Mouse (Mus musculus) v-Abl transformed pro-B cells (cell line): ENCODE data around the gene C130050O18Rik.
"Not testable (repeated sequence)": the region's sequence is repeated elsewhere in the genome, so short reads cannot be mapped to it uniquely, and the experiment has no call there.

Experiments used
- in situ Hi-C, 2 experiments: fragments of 400-800 bp; cut with MboI; formaldehyde crosslinking; loops; one replicate each; pipeline ENCODE4 v1.15.1; 2025; ENCODE audit not compliant: unreplicated experiment in 2 of 2

Gene C130050O18Rik

DNA sequence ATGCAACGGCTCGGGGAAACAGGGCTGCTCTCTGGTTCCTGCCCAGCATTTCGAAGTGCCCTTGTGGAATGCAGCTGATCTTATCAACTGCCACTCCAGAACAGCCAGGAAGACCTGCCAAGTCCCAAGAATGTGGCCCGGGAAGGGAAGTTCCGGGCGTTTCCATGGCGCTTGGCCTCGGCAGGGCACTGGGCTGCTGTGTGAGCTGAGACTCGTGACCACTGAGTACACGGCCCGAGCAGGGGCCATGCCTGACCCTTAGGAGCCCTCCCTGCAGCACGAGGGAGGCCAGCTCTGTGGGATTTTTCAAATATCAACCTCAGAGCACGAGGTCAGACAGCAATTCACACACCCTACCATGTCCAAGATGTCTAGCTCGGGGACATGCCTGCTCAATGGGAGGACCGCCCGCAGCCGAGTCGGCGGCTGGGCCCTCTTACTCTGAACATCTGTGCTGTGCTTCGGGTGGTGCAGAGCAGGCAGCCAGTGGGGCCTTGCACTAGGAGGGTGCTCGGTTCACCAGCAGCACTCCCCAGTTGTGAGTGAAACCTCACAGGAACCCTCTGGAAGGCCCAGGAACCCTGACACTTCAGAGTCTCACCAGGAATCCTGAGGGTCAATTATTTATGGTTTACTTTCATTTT, 26.0 kb upstream of the C130050O18Rik start:
- in situ Hi-C loops: no loop called here

DNA sequence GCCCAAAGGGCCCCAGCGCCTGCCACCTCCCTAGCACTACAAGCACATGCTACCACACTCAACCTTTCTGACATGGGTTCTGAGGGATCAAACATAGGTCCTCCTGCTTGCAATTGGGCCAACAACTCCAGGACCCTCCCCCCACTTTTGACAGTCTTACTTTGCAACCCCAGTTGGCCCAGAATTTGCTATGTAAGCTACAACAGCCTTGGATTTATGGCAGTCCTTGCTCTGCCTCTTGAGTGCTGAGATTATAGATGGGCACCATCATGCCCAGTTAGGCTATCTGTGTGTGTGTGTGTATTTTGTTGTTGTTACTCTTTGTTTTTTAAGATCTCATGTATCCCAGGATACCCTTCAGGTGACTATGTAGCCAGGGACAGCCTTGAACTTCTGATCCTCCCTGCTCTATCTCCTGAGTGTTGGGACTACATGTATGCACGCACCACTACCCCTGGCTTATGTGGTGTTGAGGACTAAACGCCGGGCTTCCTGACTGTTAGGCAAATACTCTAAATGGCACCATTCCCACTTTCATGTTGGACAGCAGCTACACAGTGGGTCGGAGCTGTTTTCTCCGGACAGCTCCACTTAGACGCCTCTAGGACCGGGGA, 25.2 kb upstream of the C130050O18Rik start:
- in situ Hi-C loops: loop anchor here in 1 of 2 experiments (5.0 kb wide), 1 partner anchor 67 kb away; no protein-coding TSS in a partner anchor

DNA sequence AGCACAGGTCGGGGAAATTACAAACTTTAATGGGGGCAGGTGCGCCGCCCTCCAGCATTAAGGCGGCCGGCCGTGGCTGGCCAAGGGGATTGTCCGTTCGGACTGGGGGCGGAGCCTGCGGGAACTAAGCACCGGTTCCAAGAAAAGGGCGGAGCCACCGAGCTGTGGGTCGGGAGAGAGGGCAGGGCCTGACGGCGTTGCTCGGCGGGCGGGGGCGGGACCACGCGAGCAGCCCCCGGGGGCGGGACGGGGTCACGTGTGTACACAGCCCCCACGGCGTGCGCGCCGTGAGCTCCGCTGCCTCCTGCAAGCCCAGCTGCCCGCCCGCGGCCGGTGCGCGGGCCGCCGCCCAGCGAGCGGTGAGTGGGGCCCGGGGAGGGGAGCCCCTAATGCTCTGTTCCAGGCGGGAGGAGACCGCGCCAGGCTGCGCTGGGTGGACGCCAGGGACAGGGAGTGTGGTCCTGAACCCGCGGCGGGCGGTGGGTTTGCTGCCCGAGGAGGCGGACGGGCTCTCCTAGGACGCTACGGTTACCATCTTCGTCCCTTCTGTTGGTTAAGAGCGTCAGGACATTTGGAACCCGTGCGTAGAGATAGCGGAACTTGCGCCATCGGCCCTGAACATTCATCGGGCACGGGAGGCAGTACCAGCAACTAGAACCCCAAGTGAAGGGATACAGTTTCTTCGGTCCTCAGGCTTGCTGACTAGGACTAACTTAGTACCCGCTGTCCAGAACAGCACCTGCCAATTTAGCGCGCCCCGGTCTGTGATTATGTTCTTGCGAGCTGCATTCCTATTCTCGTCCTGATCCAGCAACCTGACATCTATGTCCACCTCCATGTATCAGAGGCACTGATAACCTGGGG, 24.5 kb upstream of the C130050O18Rik start:
- in situ Hi-C loops: loop anchor here in 1 of 2 experiments (5.0 kb wide), 1 partner anchor 67 kb away; no protein-coding TSS in a partner anchor

DNA sequence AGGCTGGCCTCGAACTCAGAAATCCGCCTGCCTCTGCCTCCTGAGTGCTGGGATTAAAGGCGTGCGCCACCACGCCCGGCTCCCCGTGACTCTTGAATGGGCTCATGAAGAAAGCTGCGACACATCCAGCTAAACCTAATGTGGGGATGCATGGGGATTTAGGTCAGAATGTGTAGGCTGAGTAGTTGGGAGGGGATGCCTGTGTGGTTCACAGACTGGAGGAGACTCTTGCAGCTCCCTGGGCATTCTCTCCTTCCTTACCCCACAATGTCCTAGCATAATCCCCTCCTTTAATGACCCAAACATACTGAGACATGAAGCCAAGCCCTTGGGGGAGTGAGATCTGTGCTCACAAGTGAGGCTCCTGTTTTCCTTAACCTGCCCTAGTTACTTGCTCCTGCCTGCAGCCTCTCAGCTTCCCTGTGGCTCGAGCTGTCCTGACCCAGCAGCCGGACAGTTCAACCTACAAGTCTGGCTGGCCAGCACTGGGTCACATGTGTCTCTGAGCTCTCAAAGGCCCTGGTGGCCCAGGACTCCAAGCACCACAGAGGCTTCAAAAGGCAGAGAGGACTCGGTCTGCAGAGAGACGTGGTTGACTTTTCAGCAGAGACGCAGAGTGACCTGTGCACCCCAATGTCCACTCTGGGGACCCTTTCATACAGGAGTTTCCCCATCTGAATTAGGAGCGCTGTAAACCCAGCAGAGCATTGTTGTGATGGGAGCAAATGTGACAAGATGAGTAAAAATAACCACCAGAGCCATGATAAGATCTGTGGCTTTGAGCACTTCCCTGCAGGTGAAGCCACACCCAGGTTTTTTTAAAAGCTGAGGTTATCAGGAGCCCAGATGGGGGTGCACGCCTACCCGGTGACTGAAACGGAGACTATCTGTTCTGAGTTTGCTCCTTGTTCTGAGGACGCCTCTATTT, 23.2 kb upstream of the C130050O18Rik start:
- in situ Hi-C loops: loop anchor here in 1 of 2 experiments (5.0 kb wide), 1 partner anchor 65 kb away; no protein-coding TSS in a partner anchor

DNA sequence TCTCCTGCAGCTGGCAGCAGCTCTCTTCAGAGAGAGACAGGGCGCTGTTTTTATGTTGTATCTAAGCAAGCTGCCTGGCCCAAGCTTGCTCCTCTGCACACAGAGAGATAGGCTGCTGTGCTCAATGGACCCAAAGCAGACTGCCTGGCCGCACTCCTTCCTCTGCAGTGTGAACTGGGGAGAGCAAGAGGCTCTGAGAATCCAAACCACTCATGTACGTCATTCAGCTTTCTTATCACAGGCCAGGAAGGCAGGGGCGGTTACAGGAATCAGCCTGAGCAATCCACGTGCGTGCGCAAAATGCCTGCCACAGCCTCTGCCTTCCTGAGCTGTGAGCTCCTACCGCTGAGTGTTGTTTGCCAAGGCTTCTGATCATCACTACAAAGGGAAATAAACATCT, 22.3 kb upstream of the C130050O18Rik start:
- in situ Hi-C loops: loop anchor here in 1 of 2 experiments (5.0 kb wide), 1 partner anchor 65 kb away; no protein-coding TSS in a partner anchor

DNA sequence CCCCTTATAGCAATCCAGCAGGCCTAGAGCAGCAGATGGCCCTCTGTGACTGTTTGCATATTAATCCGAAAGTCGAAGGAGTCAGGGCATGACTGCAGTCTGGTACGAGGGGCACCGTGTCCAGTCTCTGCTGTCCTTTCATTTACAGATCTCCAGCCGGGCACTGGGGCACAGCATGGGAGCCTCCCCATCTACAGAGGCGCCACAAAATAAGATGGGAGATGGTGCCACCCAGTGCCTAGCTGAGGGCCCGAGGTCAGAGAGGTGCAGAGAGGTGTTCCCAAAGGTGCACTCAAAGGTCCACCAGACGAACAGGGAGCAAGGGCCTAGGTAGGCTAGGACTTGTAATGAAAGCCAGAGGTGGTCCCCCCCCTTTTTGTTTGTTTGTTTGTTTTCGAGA, 21.8 kb upstream of the C130050O18Rik start:
- in situ Hi-C loops: loop anchor here in 1 of 2 experiments (5.0 kb wide), 1 partner anchor 64 kb away; no protein-coding TSS in a partner anchor

DNA sequence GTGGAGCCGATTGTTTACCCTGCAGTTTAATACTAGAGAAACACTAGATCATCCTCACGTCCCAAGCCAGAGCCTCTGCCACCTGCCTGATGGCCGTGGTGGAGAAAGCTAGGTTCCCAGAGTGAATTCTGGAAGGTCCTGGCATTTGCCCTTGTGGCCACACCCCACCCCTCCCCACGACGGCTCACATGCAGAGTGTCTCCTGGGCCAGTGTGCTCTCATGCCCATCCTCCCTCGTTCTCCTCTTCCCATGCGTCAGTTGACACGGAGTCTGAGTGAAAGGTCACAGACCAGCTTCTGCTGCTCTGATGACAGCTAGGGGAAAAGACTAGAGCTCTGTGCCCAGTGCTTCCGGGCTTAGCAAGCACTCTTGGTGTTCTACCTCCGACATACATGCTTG, 20.5 kb upstream of the C130050O18Rik start:
- in situ Hi-C loops: loop anchor here in 1 of 2 experiments (5.0 kb wide), 1 partner anchor 63 kb away; no protein-coding TSS in a partner anchor

DNA sequence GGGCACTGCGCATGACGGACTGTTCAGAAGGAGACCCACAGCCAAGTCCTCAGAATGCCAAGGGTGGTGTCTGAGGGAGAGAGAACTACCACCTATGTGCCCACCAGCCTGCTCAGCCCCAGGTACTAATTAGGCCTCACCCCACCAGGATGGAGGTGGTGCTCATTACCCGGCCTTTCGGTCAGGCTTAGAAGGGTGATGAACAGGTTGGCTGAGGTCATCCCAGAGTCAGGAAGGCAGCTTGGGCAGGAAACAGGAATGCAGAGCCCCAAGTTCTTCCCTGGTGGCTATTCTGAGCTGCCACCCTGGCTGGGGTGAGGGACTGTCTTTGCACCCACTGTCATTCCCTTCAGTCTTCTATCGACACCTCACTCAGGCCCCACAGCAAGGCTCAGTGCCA, 19.0 kb upstream of the C130050O18Rik start:
- in situ Hi-C loops: no loop called here

DNA sequence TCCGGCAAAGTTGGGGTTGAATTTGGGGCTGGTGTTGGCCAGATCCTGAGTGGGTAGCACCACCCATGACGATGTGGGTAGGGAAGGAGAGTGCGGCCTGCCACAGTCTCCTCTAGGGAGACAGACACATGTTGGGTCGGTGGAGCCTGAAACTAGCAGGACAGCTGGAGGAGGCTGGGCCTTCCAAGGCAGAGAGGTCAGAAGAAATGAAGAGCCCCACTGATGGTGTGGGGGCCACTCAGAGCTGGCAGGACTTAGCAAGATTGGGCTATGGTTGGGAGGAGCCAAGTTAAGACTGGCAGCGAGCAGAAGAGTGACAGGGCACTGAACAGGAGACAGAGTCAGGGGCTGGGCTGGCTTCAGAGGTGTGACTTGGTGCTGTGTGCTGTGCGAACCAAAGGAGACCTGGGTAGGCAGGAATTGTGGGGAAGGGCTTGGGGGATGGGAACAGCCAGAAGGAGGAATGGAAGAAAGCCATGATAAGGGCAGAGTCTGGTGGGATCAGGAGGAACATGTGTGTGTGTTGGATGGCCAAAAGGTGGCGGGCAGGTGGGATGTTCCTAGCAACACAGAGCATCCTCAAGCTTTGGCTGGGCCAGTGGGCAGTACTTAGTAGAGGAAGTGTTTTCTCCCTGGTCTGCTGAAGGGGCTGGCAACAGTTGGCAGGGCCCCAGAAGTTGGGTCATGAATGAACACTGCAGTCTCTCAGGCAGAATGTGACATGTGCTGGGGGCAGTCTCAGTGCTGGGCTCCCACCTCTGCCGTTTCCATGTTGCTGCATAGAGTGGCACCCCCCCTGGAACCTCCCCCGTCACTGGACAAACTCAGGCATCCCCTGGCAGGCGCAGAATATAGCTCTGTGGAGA, 17.5 kb upstream of the C130050O18Rik start:
- in situ Hi-C loops: no loop called here

DNA sequence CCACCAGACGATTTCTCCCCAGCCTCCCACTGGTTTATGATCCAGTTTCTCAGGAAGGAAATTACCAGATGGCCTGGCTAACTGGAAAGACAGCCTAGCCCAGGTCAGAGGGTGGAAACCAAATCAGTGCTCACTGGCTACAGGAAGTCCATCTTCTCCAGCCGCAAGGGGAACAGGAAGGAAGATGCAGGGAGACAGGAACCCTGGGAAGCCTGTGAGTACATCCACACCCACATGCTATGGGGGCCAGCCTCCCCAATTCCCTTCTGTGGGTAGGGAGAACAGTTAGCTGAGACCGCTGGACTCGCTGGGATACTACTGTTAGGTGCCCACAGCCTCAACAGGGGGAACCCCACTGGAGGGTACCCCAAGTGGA, 16.9 kb upstream of the C130050O18Rik start:
- in situ Hi-C loops: no loop called here

DNA sequence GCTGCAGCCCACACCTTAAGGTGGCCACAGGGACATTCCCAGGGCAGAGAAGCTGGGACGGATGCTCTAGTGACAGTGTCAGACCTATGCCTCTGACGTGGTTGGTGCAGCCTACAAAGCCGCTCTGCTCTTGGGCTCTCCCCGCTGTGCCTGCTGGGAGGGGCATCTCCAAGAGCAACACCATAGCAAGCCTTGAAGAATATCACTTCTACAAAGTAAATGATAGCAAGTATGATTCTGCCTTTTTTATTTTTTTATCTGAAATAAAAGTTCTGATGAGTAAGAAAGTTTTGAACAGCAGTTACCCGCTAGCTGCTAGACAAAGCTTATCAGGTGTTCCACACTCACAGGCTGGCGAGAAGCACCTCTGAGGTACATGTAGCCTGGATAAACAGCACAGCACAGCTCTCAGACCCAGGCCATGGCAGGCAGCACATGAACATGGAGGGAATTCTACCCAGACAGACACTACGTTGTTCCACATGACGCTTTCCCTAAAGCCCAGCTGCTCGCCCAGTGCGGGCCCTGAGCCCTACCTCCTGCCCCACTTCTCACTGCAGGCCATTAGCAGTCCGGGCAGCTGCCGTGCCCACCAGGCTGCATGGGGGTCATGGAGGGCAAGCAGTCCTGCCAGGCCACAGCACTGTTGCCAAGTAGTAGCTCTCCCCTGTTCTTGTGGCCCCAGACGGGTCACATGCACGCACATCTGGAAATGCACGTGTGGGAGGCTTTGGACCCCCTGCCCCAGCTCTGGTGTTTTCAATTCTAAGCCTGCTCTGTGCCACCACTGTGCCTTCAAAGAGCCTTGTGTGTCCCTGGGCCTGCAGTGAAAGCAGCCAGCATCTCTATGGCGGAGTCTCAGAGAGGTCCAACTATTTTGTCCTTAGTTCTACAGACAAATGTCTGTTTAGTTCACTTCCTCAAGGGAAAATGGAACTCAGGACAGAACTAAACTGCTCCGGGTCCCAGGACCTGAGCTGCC, 16.1 kb upstream of the C130050O18Rik start:
- in situ Hi-C loops: no loop called here

DNA sequence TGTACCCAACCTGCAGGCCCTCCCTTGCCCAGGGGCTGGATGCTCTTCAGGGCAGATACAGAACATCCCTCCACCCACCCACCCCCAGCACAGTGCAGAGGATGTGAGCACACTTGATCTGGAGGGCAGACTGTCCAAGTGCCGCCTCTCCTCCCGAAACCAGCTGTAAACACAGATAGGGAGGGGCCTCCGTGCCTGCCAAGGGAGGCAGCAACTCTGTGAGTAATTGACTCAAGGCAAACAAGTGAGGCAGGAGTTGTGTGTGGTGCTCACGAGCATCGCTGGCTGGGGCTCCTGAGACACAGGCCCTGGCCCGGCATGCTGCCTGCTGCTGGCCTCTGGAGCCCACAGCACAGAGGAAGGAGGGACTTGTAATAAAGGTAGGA, 15.4 kb upstream of the C130050O18Rik start:
- in situ Hi-C loops: no loop called here

DNA sequence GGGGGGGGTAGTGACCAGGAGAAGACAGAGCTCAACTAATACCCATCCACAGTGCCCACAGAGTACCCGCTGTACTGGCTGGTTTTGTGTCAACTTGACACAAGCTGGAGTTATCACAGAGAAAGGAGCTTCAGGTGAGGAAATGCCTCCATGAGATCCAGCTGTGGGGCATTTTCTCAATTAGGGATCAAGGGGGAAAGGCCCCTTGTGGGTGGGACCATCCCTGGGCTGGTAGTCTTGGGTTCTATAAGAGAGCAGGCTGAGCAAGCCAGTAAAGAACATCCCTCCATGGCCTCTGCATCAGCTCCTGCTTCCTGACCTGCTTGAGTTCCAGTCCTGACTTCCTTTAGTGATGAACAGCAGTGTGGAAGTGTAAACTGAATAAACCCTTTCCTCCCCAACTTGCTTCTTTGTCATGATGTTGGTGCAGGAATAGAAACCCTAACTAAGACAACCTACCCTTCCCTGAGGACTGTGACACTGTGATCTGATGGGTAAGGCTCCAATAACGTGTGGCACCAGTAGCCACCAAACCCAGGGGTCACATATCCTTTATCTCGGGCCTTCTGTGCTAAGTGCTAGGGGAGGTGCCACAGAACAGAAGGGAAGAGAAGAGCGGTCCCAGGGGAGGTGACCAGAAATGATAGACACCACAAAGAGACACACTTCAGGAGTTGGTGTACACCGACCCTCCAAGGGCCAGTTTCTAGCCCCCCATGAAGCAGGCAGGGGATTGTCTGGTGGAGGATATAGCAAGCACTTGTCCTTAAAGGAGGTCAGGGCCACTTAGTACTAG, 14.6 kb upstream of the C130050O18Rik start:
- in situ Hi-C loops: not testable (repeated sequence)

DNA sequence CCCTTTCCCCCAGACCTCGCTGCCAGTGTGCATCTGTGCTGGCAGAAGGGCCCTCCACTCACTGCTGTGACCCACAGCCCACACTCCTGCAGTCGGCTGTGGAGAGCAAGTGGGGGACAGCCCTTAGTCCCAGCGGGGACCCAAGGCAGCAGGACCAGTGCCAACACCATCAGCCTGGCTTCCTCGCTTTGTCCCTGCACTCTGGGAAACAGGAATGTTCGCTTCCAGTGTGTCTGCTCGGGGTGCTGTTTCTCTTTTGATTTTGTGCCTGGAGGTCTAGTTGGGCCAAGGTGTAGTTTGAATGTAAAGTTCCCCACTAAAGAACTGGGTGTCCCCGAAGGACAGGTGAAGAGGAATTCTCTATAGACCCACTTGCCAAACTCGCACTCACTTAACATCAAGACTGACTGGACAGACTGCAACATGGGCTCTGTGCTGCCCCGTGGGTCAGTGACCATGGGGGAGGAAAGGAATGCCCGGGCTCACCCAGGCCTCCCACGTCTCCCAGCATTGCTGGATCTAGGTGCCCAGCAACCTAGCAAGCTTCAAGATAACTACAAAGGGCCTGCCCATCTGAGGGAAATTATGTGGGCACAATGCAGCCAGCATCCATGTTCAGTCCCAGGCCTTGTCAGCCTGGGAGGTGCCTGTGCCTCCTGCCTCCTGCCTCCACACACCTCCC, 13.6 kb upstream of the C130050O18Rik start:
- in situ Hi-C loops: no loop called here

DNA sequence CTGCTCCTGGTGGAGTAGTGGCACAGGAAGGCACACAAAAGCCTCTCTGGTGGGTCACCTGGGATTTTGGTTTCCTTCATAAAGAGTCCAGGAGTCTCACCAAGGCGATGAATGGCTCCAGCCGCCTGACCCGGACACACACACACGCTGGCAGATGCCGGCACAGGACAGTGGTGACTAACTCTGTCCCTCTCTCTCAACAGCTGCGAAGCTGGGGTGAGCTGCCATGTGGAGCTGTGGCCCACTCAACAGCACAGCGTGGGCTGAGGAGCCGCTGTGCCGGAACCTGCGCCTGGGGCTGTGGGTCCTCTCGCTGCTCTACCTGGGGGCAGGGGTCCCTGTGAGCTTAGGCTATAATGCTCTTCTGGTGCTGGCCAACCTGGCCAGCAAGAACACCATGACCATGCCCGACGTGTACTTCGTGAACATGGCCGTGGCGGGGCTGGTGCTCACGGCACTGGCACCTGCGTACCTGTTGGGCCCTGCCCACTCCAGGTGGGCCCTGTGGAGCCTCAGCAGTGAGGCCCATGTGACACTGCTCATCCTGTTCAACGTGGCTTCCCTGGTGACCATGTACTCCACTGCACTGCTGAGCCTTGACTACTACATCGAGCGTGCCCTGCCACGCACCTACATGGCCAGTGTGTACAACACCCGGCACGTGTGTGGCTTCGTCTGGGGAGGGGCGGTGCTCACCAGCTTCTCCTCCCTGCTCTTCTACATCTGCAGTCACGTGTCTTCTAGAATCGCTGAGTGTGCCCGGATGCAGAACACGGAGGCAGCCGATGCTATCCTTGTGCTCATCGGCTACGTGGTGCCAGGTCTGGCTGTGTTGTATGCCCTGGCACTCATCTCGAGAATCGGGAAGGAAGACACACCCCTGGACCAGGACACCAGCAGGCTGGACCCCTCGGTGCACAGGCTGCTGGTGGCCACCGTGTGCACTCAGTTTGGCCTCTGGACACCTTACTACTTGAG, 12.6 kb upstream of the C130050O18Rik start:
- in situ Hi-C loops: no loop called here

DNA sequence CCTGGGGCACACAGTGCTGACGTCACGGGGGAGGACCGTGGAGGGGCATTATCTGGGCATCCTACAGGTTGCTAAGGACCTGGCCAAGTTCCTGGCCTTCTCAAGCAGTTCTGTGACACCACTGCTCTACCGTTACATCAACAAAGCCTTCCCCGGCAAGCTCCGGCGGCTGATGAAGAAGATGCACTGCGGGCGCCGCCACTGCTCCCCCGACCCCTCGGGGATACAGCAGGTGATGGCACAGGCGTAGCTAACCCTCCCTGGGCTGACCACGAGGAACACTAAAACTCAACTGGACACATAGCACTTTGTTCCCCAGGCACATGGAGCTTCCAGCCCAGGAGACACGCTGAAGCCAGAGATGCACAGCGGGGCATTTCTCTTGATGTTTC, 11.9 kb upstream of the C130050O18Rik start:
- in situ Hi-C loops: no loop called here
